Mouse (Mus musculus): Measurements from ENCODE around the gene Eya4.

Gene Eya4

GRCm38 (mm10) chr10:23233425-23233824, 117.2 kb downstream of the Eya4 start:
- no peak for DNase-seq (ENCODE audit: low spot score)

GRCm38 (mm10) chr10:23230863-23231262, 119.7 kb downstream of the Eya4 start:
- DNase-seq (ENCODE audit: low spot score): no peak

DNA sequence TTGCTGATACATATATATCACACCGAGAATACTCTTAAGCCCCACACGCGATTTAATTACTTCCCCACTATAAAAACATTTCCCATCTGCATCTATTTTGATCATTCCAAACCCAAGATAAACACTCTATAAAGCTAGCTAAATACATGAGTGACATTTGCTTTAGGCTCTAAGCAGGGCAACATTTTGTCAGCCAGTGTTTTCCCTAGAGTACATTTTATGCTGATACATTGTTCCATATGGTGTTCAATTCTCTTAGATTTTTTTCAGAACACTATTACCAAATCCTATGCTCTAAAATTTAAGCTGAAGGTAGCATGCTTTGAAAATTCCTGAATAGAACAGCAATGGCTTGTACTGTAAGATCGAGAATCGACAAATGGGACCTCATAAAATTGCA, 127.2 kb downstream of the Eya4 start:
- no peak for DNase-seq (ENCODE audit: low spot score)

DNA sequence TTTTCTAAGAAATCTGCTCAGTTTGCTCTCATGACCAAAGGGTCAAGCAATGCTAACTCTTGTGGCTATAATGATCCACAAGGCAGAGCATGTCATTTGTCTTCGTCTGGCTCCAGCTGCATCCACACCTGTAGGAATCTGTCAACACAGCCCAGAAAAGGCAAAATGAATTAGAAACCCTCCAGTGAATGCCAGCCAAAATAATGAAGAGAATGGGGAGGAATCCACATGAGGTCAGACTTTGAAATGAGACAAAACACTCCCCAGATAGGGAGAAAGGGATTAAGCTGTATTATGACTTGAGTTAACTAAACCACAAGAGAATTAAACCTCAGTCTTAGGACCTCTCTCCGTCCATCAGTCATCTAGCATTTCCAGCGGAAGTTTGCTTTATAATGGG, 130.2 kb downstream of the Eya4 start:
- DNase-seq (ENCODE audit: low spot score): no peak

DNA sequence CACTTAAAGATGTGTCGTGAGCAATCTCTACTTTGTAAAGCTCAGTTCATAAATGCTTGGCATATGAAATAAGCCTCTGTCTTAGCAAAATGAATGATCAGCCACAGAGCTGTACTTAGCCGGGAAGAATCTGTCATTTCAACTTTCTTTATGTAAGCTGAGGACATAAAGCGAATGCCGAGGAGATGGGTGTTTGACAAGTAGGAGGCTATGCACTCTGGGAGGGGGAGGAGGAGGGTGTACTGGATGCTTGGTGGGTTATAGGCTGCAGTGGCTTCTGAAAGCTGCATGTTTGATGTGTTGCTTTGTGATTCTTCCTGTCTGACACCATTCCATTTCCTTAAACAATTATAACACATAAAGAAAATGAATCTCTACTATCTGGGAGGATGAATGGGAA, 133.8 kb downstream of the Eya4 start:
- DNase-seq (ENCODE audit: low spot score): no peak

- no peak for DNase-seq (ENCODE audit: low spot score)
These were observed 139.2 kb downstream of the Eya4 start for GRCm38 (mm10) chr10:23211381-23211780.

DNA sequence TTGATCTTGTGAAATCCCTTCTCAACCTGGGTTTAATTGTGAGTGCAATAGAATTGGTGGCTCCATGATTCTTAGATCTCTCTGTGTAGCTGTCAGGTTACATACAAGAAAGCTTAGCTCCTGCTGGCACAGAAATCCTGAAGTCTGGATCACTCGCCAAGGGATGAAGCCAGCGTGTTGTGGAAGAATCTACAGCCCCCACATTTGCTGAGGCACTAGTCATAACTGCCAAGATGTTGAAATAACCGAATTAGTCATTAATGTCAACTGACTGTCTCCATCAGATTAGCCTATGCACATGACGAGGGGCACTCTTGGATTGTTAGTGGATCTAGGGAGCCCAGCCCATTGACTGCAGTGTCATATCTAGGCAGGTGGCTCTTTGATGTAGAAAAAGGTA, 146.7 kb downstream of the Eya4 start:
- no peak for DNase-seq (ENCODE audit: low spot score)

DNA sequence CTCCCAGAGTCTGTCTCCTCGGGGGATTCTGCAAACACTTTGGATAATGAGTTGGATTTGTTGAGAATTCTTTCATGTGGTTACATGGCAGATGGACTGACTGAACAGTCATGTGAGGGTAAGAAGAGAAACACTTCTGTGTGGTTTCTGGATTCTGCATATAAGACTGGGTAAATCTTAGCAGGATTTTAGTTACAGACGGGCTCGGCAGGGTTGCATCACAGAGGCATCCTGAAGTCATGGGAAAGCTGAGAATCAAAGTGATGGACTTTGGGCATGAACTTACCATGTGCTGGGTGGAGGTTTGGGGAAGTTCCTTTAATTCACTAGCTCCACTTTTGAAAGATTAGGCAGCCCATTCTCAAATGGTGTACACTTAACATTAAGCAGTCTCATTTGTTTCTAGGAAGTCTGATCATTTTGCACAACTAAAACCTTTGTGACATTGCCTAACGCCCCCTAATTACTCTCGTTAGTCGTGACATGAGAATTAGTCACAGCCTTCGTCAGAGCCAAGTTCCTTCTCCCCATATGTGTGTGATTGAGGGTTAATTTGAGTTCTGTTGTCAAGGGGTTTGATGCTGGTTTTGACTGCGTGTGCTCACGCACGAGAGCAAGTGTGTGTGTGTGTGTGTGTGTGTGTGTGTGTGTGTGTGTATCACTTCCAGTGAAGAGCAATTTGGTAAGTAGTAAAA, 147.3 kb downstream of the Eya4 start:
- DNase-seq (ENCODE audit: low spot score): no peak

DNA sequence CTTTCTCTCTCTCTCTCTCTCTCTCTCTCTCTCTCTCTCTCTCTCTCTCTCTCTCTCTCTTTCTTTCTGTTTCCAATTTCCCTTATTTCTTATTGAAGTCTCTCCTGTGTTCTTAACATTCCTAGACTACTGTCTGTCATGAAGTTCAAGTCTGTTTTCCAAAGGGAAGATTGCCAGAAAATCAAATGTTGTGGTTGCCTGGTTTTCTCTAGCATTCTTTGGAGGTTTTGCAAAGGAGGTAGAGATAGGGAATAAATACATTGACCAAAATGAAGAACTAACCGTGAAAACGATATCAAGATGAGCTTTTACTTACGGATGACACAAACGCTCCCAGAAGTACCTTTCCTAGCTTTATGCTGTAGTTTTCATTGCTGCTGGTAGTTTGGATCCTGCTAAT, 148.0 kb downstream of the Eya4 start:
- no peak for DNase-seq (ENCODE audit: low spot score)

DNA sequence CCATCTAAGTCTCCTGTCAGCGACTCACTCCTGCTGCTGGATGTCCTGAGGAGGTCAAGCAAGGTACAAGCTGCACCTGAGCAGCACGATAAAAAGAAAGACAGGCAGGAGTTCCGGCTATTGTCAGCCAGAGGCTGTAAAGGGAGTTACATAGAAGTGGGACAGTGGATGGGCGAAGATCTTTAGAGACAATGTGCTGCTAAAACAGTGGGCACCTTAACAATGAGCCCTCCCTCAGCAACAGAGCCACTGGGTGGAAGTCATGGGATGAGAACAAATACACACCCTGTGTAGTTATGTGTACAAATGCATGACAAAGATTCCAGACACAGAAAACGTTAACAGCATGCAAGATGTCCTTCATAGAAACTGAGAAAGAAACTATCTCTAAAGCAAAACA, 152.3 kb downstream of the Eya4 start:
- DNase-seq (ENCODE audit: low spot score): no peak

GRCm38 (mm10) chr10:23196336-23196735, 154.2 kb downstream of the Eya4 start:
- DNase-seq (ENCODE audit: low spot score): no peak

GRCm38 (mm10) chr10:23195337-23195736, 155.2 kb downstream of the Eya4 start:
- no peak for DNase-seq (ENCODE audit: low spot score)

DNA sequence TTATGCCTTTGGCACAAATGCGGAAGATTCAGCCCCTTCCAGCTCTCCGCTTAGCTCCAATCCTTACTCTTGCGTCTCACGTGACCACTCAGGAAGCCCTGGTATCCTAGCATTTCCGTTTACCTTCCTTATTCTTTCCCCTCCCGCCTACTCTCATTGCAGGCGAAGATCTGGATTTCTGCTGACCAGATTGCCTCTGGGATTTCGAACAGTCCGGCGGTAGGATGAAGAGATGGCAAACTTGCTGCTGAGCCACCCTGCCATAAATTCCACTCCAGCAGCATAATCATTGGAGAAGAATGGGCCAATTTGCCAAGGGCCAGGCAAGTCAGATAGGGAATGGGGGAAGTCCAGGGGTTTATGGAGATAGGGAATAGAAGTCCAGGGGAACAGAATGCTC, 160.8 kb downstream of the Eya4 start:
- no peak for DNase-seq (ENCODE audit: low spot score)

GRCm38 (mm10) chr10:23185391-23185790, 165.2 kb downstream of the Eya4 start:
- DNase-seq (ENCODE audit: low spot score): no peak

DNA sequence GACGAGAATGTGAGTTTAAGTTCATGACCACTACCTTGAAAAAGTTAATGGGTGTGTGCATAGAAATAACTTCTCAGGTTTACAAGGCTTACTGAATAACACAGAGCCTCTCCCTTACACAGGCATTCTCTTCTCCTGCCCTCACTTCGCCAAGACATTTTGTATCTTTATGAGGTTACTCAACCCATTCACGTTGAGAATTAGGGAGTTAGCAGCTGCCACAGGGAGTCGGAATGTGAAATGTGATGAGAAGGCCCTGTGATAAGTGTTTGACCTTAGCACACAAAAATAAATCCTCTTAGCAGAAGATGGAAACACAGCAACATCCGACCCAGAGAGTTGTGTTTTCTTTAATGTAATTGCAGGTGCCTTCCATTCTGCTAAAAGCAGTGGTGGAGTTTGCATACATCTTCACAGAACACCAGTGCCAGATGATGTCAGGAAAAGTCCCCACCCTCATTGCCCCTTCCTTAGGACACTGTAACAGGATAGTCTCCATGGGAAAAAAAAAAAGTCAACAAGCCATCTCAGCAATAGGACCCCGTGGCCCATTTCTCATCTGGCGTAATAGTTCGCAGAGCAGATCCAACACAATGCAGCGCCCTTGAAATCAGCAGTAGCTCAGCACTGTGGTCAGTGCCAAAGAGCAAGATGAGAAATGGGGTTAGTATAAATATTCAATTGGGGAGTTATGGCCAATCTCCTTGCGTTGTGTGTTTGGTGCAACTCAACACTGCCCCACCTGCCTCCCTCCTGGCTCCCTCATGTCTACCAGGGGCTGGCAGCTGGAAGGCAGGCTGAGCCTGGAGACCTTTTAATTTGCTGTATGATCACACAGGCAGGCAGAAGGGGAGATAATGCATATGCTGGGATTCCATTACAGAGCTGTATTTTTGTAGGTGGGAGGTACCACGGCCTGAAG, 168.8 kb downstream of the Eya4 start:
- DNase-seq (ENCODE audit: low spot score): no peak

- DNase-seq (ENCODE audit: low spot score): no peak
These were observed 171.3 kb downstream of the Eya4 start for GRCm38 (mm10) chr10:23179285-23179684.

- no peak for DNase-seq (ENCODE audit: low spot score)
These were observed 173.1 kb downstream of the Eya4 start for GRCm38 (mm10) chr10:23177347-23178046.

DNA sequence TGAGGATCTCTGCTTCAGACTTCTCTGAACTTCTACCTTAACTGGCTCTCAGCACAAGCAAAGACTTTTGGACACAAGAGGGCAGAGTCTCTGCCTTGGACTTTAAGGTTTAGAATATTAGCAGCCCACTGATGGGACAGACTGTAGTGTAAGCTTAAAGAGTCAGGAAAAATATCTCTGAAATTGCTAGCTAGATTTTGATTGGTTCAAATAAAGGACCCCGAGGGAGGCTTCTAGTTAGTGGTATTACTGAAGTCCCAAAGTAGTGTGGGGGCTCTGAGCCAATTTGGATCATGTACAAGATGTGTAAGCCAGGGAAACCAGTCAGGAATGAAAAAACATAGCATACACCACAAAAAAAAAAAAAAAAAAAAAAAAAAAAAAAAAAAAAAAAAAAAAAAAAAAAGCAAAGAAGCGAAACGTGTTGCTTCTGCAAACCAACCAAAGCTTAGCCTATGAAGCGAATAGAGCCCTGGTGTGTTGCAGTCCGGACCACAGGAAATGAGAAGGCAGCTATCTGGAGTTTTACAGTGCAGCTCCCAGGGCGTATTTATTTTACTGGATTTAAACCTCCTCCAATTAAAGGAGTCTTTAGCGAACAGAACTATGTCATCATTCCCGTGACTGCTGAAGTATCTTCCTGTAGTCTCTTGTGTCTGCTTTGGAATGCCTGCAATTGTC, 173.8 kb downstream of the Eya4 start:
- DNase-seq (ENCODE audit: low spot score): no peak

DNA sequence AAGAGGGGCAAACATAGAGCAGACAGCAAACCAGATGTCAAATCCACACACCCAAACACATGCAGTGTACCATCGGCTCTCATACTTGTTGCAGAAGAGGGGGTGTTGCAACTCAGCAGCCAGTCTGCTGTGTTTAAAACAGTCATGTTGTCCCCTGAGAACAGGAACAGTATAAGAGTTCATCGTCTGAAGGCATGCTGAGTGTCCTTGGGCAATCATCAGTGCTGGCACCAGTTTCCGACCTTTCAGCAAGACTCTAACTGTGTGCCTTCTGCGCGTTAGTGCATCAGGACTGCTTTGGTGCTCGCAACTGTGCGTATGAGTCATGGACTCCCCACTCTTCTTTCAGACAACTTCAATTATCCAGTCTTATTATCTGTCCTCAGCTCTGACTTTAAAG, 179.0 kb downstream of the Eya4 start:
- DNase-seq (ENCODE audit: low spot score): no peak

- no peak for DNase-seq (ENCODE audit: low spot score)
These were observed 185.4 kb downstream of the Eya4 start for GRCm38 (mm10) chr10:23165089-23165642.

- DNase-seq (ENCODE audit: low spot score): no peak
These were observed 190.7 kb downstream of the Eya4 start for GRCm38 (mm10) chr10:23159844-23160243.

GRCm38 (mm10) chr10:23159138-23159537, 191.4 kb downstream of the Eya4 start:
- no peak for DNase-seq (ENCODE audit: low spot score)
